Mouse (Mus musculus): ENCODE measurements at regions not wholly inside any gene's neighbourhood (a gene's known extent, or its start where the extent isn't known, plus 50 kb on each side); places are given as distances from the start of the nearest gene placed in this dataset.
A peak's percentile ranks its signal among the peaks of the same experiment; 100 is the strongest.
"Not testable (repeated sequence)": the region's sequence is repeated elsewhere in the genome, so short reads cannot be mapped to it uniquely, and the experiment has no call there.

- no peak for DNase-seq (ENCODE audit: low spot score in 2 of 2)
These were observed 164.4 kb upstream of the Tram1l1 start for GRCm38 (mm10) chr3:124156255-124156654.

- peak in 1 of 2 experiments; percentile 3 for DNase-seq (ENCODE audit: low spot score in 2 of 2)
These were observed 162.6 kb upstream of the Tram1l1 start for GRCm38 (mm10) chr3:124157858-124158655.

GRCm38 (mm10) chr3:124193331-124193730 is 127.3 kb upstream of the Tram1l1 start:
- DNase-seq (ENCODE audit: low spot score in 2 of 2): not testable (repeated sequence)

GRCm38 (mm10) chr3:124200226-124200940 is 120.3 kb upstream of the Tram1l1 start:
- DNase-seq (ENCODE audit: low spot score in 2 of 2): not testable (repeated sequence)

GRCm38 (mm10) chr3:124217131-124217530 is 103.5 kb upstream of the Tram1l1 start:
- DNase-seq (ENCODE audit: low spot score in 2 of 2): no peak

- no peak for DNase-seq (ENCODE audit: low spot score in 2 of 2)
These were observed 94.7 kb upstream of the Tram1l1 start for GRCm38 (mm10) chr3:124225982-124226381.

- DNase-seq (ENCODE audit: low spot score in 2 of 2): no peak
These were observed 93.0 kb upstream of the Tram1l1 start for GRCm38 (mm10) chr3:124227701-124228100.

GRCm38 (mm10) chr3:124240936-124241733 is 79.5 kb upstream of the Tram1l1 start:
- DNase-seq (ENCODE audit: low spot score in 2 of 2): no peak

GRCm38 (mm10) chr3:124241734-124242006 is 79.0 kb upstream of the Tram1l1 start:
- DNase-seq (ENCODE audit: low spot score in 2 of 2): no peak

- no peak for DNase-seq (ENCODE audit: low spot score in 2 of 2)
These were observed 58.5 kb upstream of the Tram1l1 start for GRCm38 (mm10) chr3:124262150-124262549.

- DNase-seq (ENCODE audit: low spot score in 2 of 2): no peak
These were observed 53.8 kb upstream of the Tram1l1 start for GRCm38 (mm10) chr3:124266821-124267220.

- no peak for DNase-seq (ENCODE audit: low spot score in 2 of 2)
These were observed 50.1 kb upstream of the Tram1l1 start for GRCm38 (mm10) chr3:124270506-124270905.

All from layer of hippocampus, adult 8-10 months (tissue).